7 mouse cellular contexts compared by ENCODE assay signal in the genomic region with DNA sequence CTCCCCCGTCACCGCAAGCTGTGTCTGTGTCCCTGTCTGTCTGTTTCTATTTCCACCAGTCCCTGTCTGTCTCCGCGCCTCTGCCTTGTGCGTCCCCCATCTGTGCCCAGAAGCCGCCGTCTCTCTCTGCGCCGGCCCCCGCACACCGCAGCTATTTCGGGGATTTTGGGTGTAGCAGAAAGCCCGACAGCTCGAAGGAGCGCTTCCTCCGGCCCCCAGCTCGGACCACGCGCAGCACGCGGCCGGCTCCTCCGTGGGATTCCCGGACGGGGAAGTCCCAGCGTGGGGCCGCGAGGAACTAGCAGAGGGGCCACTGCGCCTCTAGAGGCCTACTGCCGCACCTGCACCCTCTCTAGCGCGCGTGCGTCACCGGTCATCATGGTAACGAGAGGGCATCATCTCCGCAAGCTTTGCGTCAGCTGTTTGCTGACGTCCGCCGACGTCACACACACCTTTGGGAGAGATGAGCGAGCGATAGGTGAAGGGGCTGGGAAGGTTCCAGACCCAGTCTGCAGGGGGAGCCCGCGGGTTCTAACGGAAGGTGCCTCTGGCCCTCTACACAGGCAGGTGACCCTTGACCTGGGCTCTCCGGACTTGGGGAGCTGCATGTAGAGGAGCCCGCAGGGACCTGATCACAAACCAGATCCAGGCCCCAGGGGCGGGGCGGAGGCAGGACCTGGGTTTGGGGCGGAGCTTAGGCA. TPM values are rescaled to one million over a fixed set of nuclear protein-coding genes. Genes with fewer than 3 reads are reported as not detected.
DNase-seq lines count a peak whose midpoint lies in the region; ATAC-seq and TF ChIP-seq lines count a peak whose summit lies in the region.

No protein-coding gene starts in this region.

- no peaks in the 10 kb centered on the region for H3K9me3 ChIP-seq in embryonic facial prominence, embryonic 11.5 days (replicated peaks; ENCODE audit: control insufficient read depth, low read length)
- peaks cover 7% of the 10 kb centered on the region; the same call in 1 of the 2 replicates for H3K9me3 ChIP-seq in limb, embryonic 12.5 days
- H3K9me3 ChIP-seq in midbrain, embryonic 14.5 days (ENCODE audit: control insufficient read depth, low read length): no peaks in the 10 kb centered on the region

- peaks cover 10% of the 10 kb centered on the region for H3K4me1 ChIP-seq in embryonic facial prominence, embryonic 11.5 days (ENCODE audit: control insufficient read depth, insufficient read depth, low read length)
- H3K4me1 ChIP-seq in kidney, adult 2 months (ENCODE audit: control insufficient read depth, insufficient read depth, low read length): no peaks in the 10 kb centered on the region; the same call in 1 of the 2 replicates
- H3K4me1 ChIP-seq in limb, embryonic 12.5 days (replicated peaks): peaks cover 33% of the 10 kb centered on the region
- no peaks in the 10 kb centered on the region; the same call in 1 of the 2 replicates for H3K4me1 ChIP-seq in midbrain, embryonic 14.5 days (ENCODE audit: control insufficient read depth, insufficient read depth, low read length)

- peak; percentile 93 for DNase-seq in adrenal gland, postnatal 14 days
- peak; percentile 89 for DNase-seq in embryonic facial prominence, embryonic 11.5 days (ENCODE audit: low spot score)
- peak; percentile 87 to 93 for DNase-seq in heart, adult 18-20 months
- DNase-seq in kidney, adult 2 months: peak; percentile 90
- DNase-seq in midbrain, embryonic 14.5 days: peak; percentile 93
- peak; percentile 78 for DNase-seq in spleen, adult 12 weeks (ENCODE audit: low spot score)

- peak overlapping the region; percentile 82 for H3K4me2 ChIP-seq in embryonic facial prominence, embryonic 11.5 days (ENCODE audit: low read depth, low read length)
- peak overlapping the region; percentile 84 for H3K4me2 ChIP-seq in limb, embryonic 12.5 days
- peak overlapping the region; percentile 66 for H3K4me2 ChIP-seq in midbrain, embryonic 14.5 days (ENCODE audit: low read length)

- no peak overlapping the region for H3K27ac ChIP-seq in embryonic facial prominence, embryonic 11.5 days (replicated peaks; ENCODE audit: low read depth, low read length)
- H3K27ac ChIP-seq in kidney, adult 2 months (ENCODE audit: insufficient read depth, low read depth, low read length): no peak overlapping the region
- no peak overlapping the region for H3K27ac ChIP-seq in limb, embryonic 12.5 days
- no peak overlapping the region for H3K27ac ChIP-seq in midbrain, embryonic 14.5 days (replicated peaks; ENCODE audit: low read depth, low read length)

- peak overlapping the region; percentile 46 for H3K4me3 ChIP-seq in embryonic facial prominence, embryonic 11.5 days (ENCODE audit: low read depth, low read length)
- peak overlapping the region; percentile 57 for H3K4me3 ChIP-seq in kidney, adult 2 months (ENCODE audit: insufficient read depth, low read depth, low read length)
- peak overlapping the region; percentile 58 for H3K4me3 ChIP-seq in limb, embryonic 12.5 days (replicated peaks)
- H3K4me3 ChIP-seq in midbrain, embryonic 14.5 days (replicated peaks; ENCODE audit: low read depth, low read length): peak overlapping the region; percentile 45

- peak overlapping the region; percentile 76 for H3K9ac ChIP-seq in embryonic facial prominence, embryonic 11.5 days (replicated peaks; ENCODE audit: low read length)
- peak overlapping the region; percentile 76 for H3K9ac ChIP-seq in limb, embryonic 12.5 days (replicated peaks)
- peak overlapping the region; percentile 65 for H3K9ac ChIP-seq in midbrain, embryonic 14.5 days (replicated peaks; ENCODE audit: low read length)

- H3K36me3 ChIP-seq in embryonic facial prominence, embryonic 11.5 days (replicated peaks; ENCODE audit: control insufficient read depth, insufficient read depth, low read depth, low read length): no peaks in the 10 kb centered on the region
- H3K36me3 ChIP-seq in kidney, adult 2 months (ENCODE audit: control insufficient read depth, insufficient read depth, low read length): no peaks in the 10 kb centered on the region
- no peaks in the 10 kb centered on the region for H3K36me3 ChIP-seq in limb, embryonic 12.5 days
- H3K36me3 ChIP-seq in midbrain, embryonic 14.5 days (ENCODE audit: control insufficient read depth, insufficient read depth, low read length): no peaks in the 10 kb centered on the region

- TF ChIP-seq POLR2A in kidney, adult 2 months (IDR thresholded peaks at IDR 0.05; ENCODE audit: low read depth, low read length): no peak

- under 1% methylated on average over 51 of the region's 52 CpGs for WGBS in embryonic facial prominence, embryonic 11.5 days
- under 1% methylated on average over 52 of the region's 52 CpGs for WGBS in kidney, adult 2 months
- under 1% methylated on average over 52 of the region's 52 CpGs for WGBS in limb, embryonic 12.5 days
- WGBS in midbrain, embryonic 14.5 days: under 1% methylated on average over 52 of the region's 52 CpGs

- ATAC-seq in embryonic facial prominence, embryonic 11.5 days (replicated peaks; ENCODE audit: insufficient number of reproducible peaks, low FRiP score, low TSS enrichment, low read depth): peak; percentile 33; the same call in 1 of the 2 replicates
- ATAC-seq in limb, embryonic 12.5 days (ENCODE audit: insufficient number of reproducible peaks, insufficient read depth, low FRiP score, low TSS enrichment, low read depth): 0 out of 2 replicates have a peak, but pooled peaks have one; percentile 8
- ATAC-seq in midbrain, embryonic 14.5 days (ENCODE audit: low FRiP score, low TSS enrichment): peak; percentile 58; the same call in 1 of the 2 replicates

- peak; percentile 76 for TF ChIP-seq CTCF in kidney, adult 2 months (conservative IDR thresholded peaks at IDR 0.05; ENCODE audit: insufficient read depth, insufficient read length, low read depth, low read length)

- H3K27me3 ChIP-seq in embryonic facial prominence, embryonic 11.5 days (ENCODE audit: control insufficient read depth, insufficient read depth, low read length): peaks cover 34% of the 10 kb centered on the region
- 0 out of 2 replicates have a peak, but pooled peaks cover 2% of the 10 kb centered on the region for H3K27me3 ChIP-seq in kidney, adult 2 months (replicated peaks; ENCODE audit: control insufficient read depth, insufficient read depth, low read length)
- H3K27me3 ChIP-seq in limb, embryonic 12.5 days: peaks cover 58% of the 10 kb centered on the region
- peaks cover 45% of the 10 kb centered on the region for H3K27me3 ChIP-seq in midbrain, embryonic 14.5 days (ENCODE audit: control insufficient read depth, insufficient read depth, low read length)

RNA-seq across cellular contexts. Expression of a gene that starts 4.2 kb away (rescaled TPM):
- total RNA-seq in adrenal gland, postnatal 14 days (2021): 22.4 and 22.9 TPM in 2 replicates
- polyA plus RNA-seq in embryonic facial prominence, embryonic 11.5 days (2014; fragmentation: Nextera tagmentation; extraction: Ambion mirVana): 3.8 and 4.7 TPM in 2 replicates
- 10 to 100 TPM; 52.5 to 59.1 TPM for total RNA-seq in heart, adult 18-20 months (2021)
- polyA plus RNA-seq in kidney, adult 2 months (2012; rRNA removed): 7.8 and 9.0 TPM in 2 replicates
- 4.8 and 5.6 TPM in 2 replicates for polyA plus RNA-seq in limb, embryonic 12.5 days (2016; fragmentation: Nextera tagmentation; extraction: Ambion mirVana)
- polyA plus RNA-seq in midbrain, embryonic 14.5 days (2014; fragmentation: Nextera tagmentation; extraction: Ambion mirVana): 28.4 and 32.3 TPM in 2 replicates

RNA-seq across cellular contexts. Expression of a gene that starts 11.6 kb away (rescaled TPM):
- 171 and 185 TPM in 2 replicates for total RNA-seq in adrenal gland, postnatal 14 days (2021)
- polyA plus RNA-seq in embryonic facial prominence, embryonic 11.5 days (2014; fragmentation: Nextera tagmentation; extraction: Ambion mirVana): 371 and 374 TPM in 2 replicates
- total RNA-seq in heart, adult 18-20 months (2021): 100 to 1,000 TPM; 160 to 168 TPM
- 53.1 and 72.6 TPM in 2 replicates for polyA plus RNA-seq in kidney, adult 2 months (2012; rRNA removed)
- polyA plus RNA-seq in limb, embryonic 12.5 days (2016; fragmentation: Nextera tagmentation; extraction: Ambion mirVana): 338 and 357 TPM in 2 replicates
- 213 and 223 TPM in 2 replicates for polyA plus RNA-seq in midbrain, embryonic 14.5 days (2014; fragmentation: Nextera tagmentation; extraction: Ambion mirVana)

RNA-seq across cellular contexts. Expression of a gene that starts 30.3 kb away (rescaled TPM):
- total RNA-seq in adrenal gland, postnatal 14 days (2021): 12.6 and 17.3 TPM in 2 replicates
- polyA plus RNA-seq in embryonic facial prominence, embryonic 11.5 days (2014; fragmentation: Nextera tagmentation; extraction: Ambion mirVana): 5.4 and 7.1 TPM in 2 replicates
- total RNA-seq in heart, adult 18-20 months (2021): 10 to 100 TPM in 1 of 2 experiments, 1 to 10 TPM in 1; 8.0 to 10.3 TPM
- polyA plus RNA-seq in kidney, adult 2 months (2012; rRNA removed): 17.0 and 19.0 TPM in 2 replicates
- polyA plus RNA-seq in limb, embryonic 12.5 days (2016; fragmentation: Nextera tagmentation; extraction: Ambion mirVana): 15.0 and 16.1 TPM in 2 replicates
- polyA plus RNA-seq in midbrain, embryonic 14.5 days (2014; fragmentation: Nextera tagmentation; extraction: Ambion mirVana): 7.4 and 8.5 TPM in 2 replicates

Comparison
In these comparisons a context has a peak if more than half of its experiments do, and no peak if none do; other contexts are left out.
1. ATAC-seq: peak in every context shown above with its lines; median percentile 58 in midbrain, embryonic 14.5 days; 33 in embryonic facial prominence, embryonic 11.5 days; 8 in limb, embryonic 12.5 days.